Mouse (Mus musculus): ENCODE results near the gene Prox2. TPM values are rescaled to one million over a fixed set of nuclear protein-coding genes. Genes with fewer than 3 reads are reported as not detected.

Prox2 gene
- polyA plus RNA-seq (2014; fragmentation: Nextera tagmentation; extraction: Ambion mirVana), result 2.2 and 2.7 TPM in 2 replicates

DNA sequence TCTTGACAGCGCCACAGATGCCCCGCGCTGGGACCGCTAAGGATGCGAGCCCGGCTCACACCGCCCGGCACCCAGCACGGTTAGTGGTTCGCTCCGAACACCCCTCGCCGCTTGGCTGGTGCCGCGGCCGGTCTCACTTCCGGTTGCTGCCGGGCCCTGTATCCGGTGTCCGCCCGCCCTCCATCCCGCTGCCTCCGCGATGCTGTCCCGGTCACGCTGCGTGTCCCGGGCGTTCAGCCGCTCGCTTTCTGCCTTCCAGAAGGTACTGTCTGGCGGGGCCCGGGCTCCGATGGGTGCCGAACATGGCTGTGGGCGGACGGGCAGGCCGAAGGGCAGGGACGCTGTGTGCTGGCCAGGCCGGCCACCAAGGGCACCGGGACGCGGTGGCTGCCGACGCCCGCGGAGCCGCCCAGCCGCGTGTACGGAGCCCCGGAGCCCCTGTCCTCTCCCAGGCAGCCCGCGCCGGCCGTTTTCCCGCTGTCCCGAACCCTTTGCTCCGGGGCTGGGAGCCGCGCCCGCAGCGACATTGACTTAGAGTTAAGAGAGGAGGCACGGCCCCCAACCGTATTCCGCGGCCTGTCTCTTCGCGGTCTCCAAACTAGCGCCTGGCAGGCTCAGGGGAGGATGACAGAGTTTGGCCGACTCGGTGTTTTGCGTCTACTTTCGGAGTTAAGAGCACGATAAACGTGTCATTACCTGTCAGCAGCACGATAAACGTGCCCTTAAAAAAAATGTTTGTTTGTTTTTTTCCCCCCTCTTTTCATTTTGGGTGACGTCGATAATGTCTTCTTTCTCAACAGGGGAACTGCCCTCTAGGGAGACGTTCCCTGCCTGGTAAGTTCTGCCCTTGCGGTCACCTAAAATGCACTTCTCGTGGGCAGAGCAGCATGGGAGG lies at the start of gene Prox2, which contains the start of gene Dlst:
Gene Prox2, minus strand, starts transcription at position 62 of the 895 bp plus-strand sequence.
Gene Dlst, plus strand, starts transcription at position 136 of the 895 bp plus-strand sequence.
- H3K4me1 ChIP-seq (replicated peaks; ENCODE audit: control insufficient read depth, insufficient read depth, low read length), result peaks cover 26% of the 10 kb centered on the region
- ATAC-seq (replicated peaks; ENCODE audit: low FRiP score, low TSS enrichment, low read depth), result peak; percentile 94
- H3K36me3 ChIP-seq (ENCODE audit: control insufficient read depth, insufficient read depth, low read length), result peaks cover 8% of the 10 kb centered on the region; the same call in 1 of the 2 replicates
- peak; percentile 94 for DNase-seq (ENCODE audit: low spot score)
- peak within 1 kb of the TSS; percentile 93 for H3K9ac ChIP-seq (ENCODE audit: low read length)
- WGBS, result under 1% methylated on average over 83 of the region's 83 CpGs
- no peaks in the 10 kb centered on the region for H3K9me3 ChIP-seq (ENCODE audit: control insufficient read depth, low read length)
- H3K4me2 ChIP-seq (ENCODE audit: low read length), result peak within 1 kb of the TSS; percentile 80
- H3K27ac ChIP-seq (ENCODE audit: low read depth), result peak within 1 kb of the TSS; percentile 76
- peak within 1 kb of the TSS; percentile 95 for H3K4me3 ChIP-seq (ENCODE audit: low read depth, low read length)
- no peaks in the 10 kb centered on the region for H3K27me3 ChIP-seq (replicated peaks; ENCODE audit: control insufficient read depth, insufficient read depth, low read length)

DNA sequence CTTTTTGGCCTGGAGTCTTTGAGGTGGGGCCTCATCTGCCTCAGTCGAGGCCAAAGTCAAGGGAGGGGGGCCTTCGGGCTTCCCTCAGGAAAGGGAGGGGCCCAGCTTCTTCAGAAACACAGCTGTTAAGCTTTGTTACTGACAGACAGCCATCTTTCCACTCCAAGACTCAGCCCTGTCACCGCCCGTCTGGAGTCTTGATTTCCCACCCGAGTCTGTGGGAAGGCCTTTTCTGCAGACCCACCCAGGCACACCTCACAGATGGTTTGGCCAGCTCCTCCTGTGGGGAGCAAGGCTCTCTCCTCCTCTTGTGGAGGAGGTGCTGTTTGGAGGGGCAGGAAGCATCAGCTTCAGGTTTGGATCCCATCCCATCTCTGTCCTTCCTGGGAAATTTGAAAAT lies 49.0 kb upstream of the Prox2 start:
- DNase-seq (ENCODE audit: low spot score) (no peak), ATAC-seq (replicated peaks; ENCODE audit: low FRiP score, low TSS enrichment, low read depth) (no peak)
- Histone ChIP-seq H3K4me3 (ENCODE audit: low read depth, low read length) (no peak overlapping the region), H3K4me1 (replicated peaks; ENCODE audit: control insufficient read depth, insufficient read depth, low read length) (0 out of 2 replicates have a peak, but pooled peaks cover 3% of the 10 kb centered on the region), H3K9ac (ENCODE audit: low read length) (no peak overlapping the region), H3K27ac (ENCODE audit: low read depth) (no peak overlapping the region), H3K9me3 (ENCODE audit: control insufficient read depth, low read length) (no peaks in the 10 kb centered on the region), H3K27me3 (replicated peaks; ENCODE audit: control insufficient read depth, insufficient read depth, low read length) (no peaks in the 10 kb centered on the region), H3K36me3 (ENCODE audit: control insufficient read depth, insufficient read depth, low read length) (no peaks in the 10 kb centered on the region), H3K4me2 (ENCODE audit: low read length) (no peak overlapping the region)
- 70% methylated on average over 5 of the region's 5 CpGs for WGBS

DNA sequence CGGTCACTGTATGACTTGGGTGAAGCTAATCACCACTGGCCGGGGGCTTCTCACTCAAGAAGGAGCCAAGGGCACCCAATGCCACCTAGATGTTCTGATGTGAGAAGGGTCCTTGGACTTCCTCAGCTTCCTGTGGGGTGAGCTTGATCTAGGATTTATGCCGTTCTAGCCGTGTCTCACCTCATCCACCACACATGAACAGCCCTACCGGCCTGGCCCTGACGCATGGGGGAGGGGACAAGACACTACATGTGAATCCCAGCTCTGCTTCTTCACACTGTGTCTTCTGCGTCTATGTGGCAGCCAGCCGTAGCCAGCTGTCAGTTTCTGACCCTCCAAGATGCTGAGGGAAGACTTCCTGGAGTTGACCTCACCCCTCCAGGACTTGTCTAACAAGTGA lies 48.2 kb upstream of the Prox2 start:
- 82% methylated on average over 8 of the region's 8 CpGs for WGBS

DNA sequence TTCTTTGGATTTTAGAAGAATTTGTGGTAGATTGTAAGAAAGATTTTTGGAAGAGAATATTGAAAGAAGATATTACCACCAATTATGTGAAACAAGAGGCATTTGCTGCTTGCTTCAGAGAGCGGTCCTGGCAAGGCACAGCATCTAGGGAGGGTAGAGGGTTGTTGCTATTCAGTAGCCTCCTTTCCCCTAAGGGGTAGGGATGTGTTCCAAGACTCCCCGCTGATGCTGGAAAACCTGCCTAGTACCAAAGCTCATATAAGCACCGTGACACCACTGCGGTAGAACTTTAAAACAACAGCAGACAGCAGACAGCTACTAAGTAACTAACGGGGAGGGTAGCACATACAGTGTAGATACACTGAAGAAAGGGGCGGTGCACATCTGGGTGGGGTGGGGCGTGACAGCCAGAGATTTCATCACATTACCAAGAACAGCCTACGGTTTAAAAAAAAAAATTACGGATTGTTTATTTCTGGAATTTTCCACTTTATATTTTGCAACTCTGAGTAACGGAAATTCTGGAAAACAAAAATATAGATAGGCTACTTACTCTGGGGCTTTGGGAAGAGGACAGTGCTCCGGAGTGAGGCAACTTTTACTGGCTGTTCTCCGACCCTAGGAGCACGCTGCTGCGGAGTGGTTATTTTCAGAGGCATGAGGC lies 47.4 kb upstream of the Prox2 start:
- no peak overlapping the region for H3K27ac ChIP-seq (ENCODE audit: low read depth)
- H3K4me1 ChIP-seq (replicated peaks; ENCODE audit: control insufficient read depth, insufficient read depth, low read length), result 0 out of 2 replicates have a peak, but pooled peaks cover 3% of the 10 kb centered on the region
- H3K36me3 ChIP-seq (ENCODE audit: control insufficient read depth, insufficient read depth, low read length), result no peaks in the 10 kb centered on the region
- H3K27me3 ChIP-seq (replicated peaks; ENCODE audit: control insufficient read depth, insufficient read depth, low read length), result no peaks in the 10 kb centered on the region
- 87% methylated on average over 14 of the region's 14 CpGs for WGBS
- DNase-seq (ENCODE audit: low spot score) (no peak), ATAC-seq (replicated peaks; ENCODE audit: low FRiP score, low TSS enrichment, low read depth) (no peak)
- H3K9ac ChIP-seq (ENCODE audit: low read length), result no peak overlapping the region
- H3K9me3 ChIP-seq (ENCODE audit: control insufficient read depth, low read length), result no peaks in the 10 kb centered on the region
- H3K4me3 ChIP-seq (ENCODE audit: low read depth, low read length), result no peak overlapping the region
- no peak overlapping the region for H3K4me2 ChIP-seq (ENCODE audit: low read length)

More for the DNA sequence above, 48.2 kb upstream of the Prox2 start:
- no peak overlapping the region for H3K27ac ChIP-seq (ENCODE audit: low read depth)
- no peaks in the 10 kb centered on the region for H3K27me3 ChIP-seq (replicated peaks; ENCODE audit: control insufficient read depth, insufficient read depth, low read length)
- H3K36me3 ChIP-seq (ENCODE audit: control insufficient read depth, insufficient read depth, low read length), result no peaks in the 10 kb centered on the region
- ATAC-seq (replicated peaks; ENCODE audit: low FRiP score, low TSS enrichment, low read depth) (no peak), DNase-seq (ENCODE audit: low spot score) (no peak)
- H3K9me3 ChIP-seq (ENCODE audit: control insufficient read depth, low read length), result no peaks in the 10 kb centered on the region
- H3K4me3 ChIP-seq (ENCODE audit: low read depth, low read length), result no peak overlapping the region
- H3K4me2 ChIP-seq (ENCODE audit: low read length), result no peak overlapping the region
- 0 out of 2 replicates have a peak, but pooled peaks cover 3% of the 10 kb centered on the region for H3K4me1 ChIP-seq (replicated peaks; ENCODE audit: control insufficient read depth, insufficient read depth, low read length)
- no peak overlapping the region for H3K9ac ChIP-seq (ENCODE audit: low read length)

DNA sequence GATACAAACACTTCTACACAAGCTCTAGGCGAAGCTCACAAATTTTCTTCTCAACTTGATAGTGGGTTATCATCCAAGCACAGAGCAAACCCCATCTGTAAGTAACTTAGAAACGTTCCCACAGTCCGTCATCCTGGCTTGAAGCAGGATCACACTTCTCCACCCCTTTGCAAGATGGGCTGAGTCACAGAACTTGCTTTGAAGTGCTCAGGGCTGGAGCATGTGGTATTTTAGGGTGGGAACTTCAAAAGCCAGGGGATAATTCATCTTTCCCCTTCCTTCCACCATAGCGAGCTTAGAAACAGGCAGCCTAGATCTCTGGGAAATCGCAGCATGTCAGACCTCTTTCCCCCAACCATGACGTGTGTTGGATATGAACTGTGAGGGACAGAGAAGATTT lies 45.8 kb upstream of the Prox2 start:
- H3K27me3 ChIP-seq (replicated peaks; ENCODE audit: control insufficient read depth, insufficient read depth, low read length), result peaks cover 4% of the 10 kb centered on the region; the same call in 1 of the 2 replicates
- DNase-seq (ENCODE audit: low spot score) (no peak), ATAC-seq (replicated peaks; ENCODE audit: low FRiP score, low TSS enrichment, low read depth) (0 out of 2 replicates have a peak, but pooled peaks have one; percentile 36)
- WGBS, result 16% methylated on average over 6 of the region's 6 CpGs
- no peaks in the 10 kb centered on the region for H3K9me3 ChIP-seq (ENCODE audit: control insufficient read depth, low read length)
- no peaks in the 10 kb centered on the region for H3K36me3 ChIP-seq (ENCODE audit: control insufficient read depth, insufficient read depth, low read length)
- H3K27ac ChIP-seq (ENCODE audit: low read depth), result no peak overlapping the region
- 0 out of 2 replicates have a peak, but pooled peaks cover 3% of the 10 kb centered on the region for H3K4me1 ChIP-seq (replicated peaks; ENCODE audit: control insufficient read depth, insufficient read depth, low read length)
- no peak overlapping the region for H3K9ac ChIP-seq (ENCODE audit: low read length)
- no peak overlapping the region for H3K4me3 ChIP-seq (ENCODE audit: low read depth, low read length)
- no peak overlapping the region for H3K4me2 ChIP-seq (ENCODE audit: low read length)

DNA sequence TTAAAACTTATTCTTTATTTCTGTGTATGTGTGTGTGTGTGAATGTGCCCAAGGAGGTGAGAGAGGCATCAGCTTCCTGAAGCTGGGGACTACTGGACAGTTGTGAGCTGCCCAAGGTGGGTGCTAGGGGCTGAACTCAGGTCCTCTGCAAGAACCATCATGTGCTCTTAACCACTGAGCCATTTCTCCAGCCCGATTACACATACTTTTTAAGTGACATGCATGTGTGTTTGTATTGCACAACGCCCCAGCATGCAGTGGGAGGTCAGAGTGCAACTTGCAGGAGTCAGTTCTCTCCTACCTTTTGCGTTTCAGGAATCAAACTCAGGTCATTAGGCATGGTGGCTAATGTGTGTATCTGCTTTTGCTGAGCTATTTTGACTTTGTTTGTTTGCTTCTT lies 42.5 kb upstream of the Prox2 start:
- no peaks in the 10 kb centered on the region for H3K36me3 ChIP-seq (ENCODE audit: control insufficient read depth, insufficient read depth, low read length)
- H3K9ac ChIP-seq (ENCODE audit: low read length), result no peak overlapping the region
- H3K4me1 ChIP-seq (replicated peaks; ENCODE audit: control insufficient read depth, insufficient read depth, low read length), result 0 out of 2 replicates have a peak, but pooled peaks cover 3% of the 10 kb centered on the region
- no peaks in the 10 kb centered on the region for H3K9me3 ChIP-seq (ENCODE audit: control insufficient read depth, low read length)
- no peak overlapping the region for H3K27ac ChIP-seq (ENCODE audit: low read depth)
- H3K27me3 ChIP-seq (replicated peaks; ENCODE audit: control insufficient read depth, insufficient read depth, low read length), result peaks cover 17% of the 10 kb centered on the region; the same call in 1 of the 2 replicates
- DNase-seq (ENCODE audit: low spot score) (no peak), ATAC-seq (replicated peaks; ENCODE audit: low FRiP score, low TSS enrichment, low read depth) (no peak)
- H3K4me3 ChIP-seq (ENCODE audit: low read depth, low read length), result no peak overlapping the region
- WGBS, result 72% methylated on average over 3 of the region's 3 CpGs
- H3K4me2 ChIP-seq (ENCODE audit: low read length), result no peak overlapping the region

DNA sequence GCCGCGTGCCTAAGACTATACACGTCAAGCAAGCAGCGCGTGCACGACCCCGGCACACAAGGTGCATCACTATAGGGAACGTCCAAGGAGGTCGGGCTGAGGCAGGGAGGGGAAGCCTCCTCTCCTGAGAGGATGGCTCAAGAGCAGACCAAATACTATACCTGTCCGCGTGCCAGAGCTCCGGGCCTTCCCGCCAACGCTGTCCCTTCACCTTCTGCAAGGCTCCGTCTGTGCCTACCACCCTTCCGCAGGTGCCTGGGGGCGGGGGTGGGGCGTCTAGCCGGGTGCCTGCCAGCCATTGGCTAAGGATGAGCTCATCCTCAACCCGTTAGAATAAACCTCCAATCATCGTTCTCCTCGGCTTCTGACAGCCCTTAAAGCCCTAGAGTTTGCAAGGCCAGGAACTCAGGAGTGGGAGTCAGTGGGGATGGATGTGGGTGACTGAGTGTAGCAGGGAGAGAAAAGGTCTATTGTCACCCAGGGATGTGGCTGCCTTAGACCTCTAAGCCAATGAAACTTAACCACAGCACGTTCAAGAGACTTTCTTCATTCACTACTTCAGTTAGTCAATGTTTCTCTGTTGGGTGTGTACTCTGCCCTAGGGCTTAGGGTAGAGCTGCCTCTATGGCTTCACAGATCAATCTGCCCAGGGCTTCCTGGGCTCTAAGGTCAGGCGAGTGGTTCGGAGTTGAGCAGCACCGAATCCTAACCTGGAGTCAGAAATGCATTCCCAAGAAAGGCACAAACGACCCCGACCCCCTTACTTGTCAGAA lies 40.6 kb upstream of the Prox2 start, which contains the start of gene Rps6kl1:
Gene Rps6kl1, minus strand, starts transcription at position 263 of the 773 bp plus-strand sequence.
- WGBS, result 14% methylated on average over 28 of the region's 28 CpGs
- Histone ChIP-seq H3K27ac (ENCODE audit: low read depth) (no peak within 1 kb of the TSS), H3K4me1 (replicated peaks; ENCODE audit: control insufficient read depth, insufficient read depth, low read length) (0 out of 2 replicates have a peak, but pooled peaks cover 11% of the 10 kb centered on the region), H3K9me3 (ENCODE audit: control insufficient read depth, low read length) (no peaks in the 10 kb centered on the region), H3K4me3 (ENCODE audit: low read depth, low read length) (peak within 1 kb of the TSS; percentile 12), H3K4me2 (ENCODE audit: low read length) (peak within 1 kb of the TSS; percentile 39), H3K36me3 (ENCODE audit: control insufficient read depth, insufficient read depth, low read length) (no peaks in the 10 kb centered on the region), H3K27me3 (replicated peaks; ENCODE audit: control insufficient read depth, insufficient read depth, low read length) (peaks cover 17% of the 10 kb centered on the region; the same call in 1 of the 2 replicates), H3K9ac (ENCODE audit: low read length) (no peak within 1 kb of the TSS)
- ATAC-seq (replicated peaks; ENCODE audit: low FRiP score, low TSS enrichment, low read depth), result peak; percentile 84
- DNase-seq (ENCODE audit: low spot score), result peak; percentile 69
